Mouse (Mus musculus) large intestine, adult 2 months (tissue): ENCODE measurements around the gene Prrxl1. TPM values are rescaled to one million over a fixed set of nuclear protein-coding genes. Genes with fewer than 3 reads are reported as not detected.

Experiments
- DNase-seq: peaks from one replicate; pipeline ENCODE4 v3.0.0-alpha.2; 2012; ENCODE audit warnings: low read depth, low spot score
- WGBS: fragments of 180-500 bp; shearing (Covaris S2); methylation state at CpG from one replicate; pipeline ENCODE4 v1.1.7; 2018; 5-methylcytosine and 5-hydroxymethylcytosine counted together
- polyA plus RNA-seq: library from polyadenylated mRNA; depleted of rRNA; stranded (reverse); fragments of >200 nt; gene quantifications from 2 replicates; pipeline ENCODE4 v1.2.3, GENCODE M21; 2012; rRNA removed

Gene Prrxl1
- not detected in 2 replicates for polyA plus RNA-seq

- WGBS, result 2% methylated on average over 53 of the region's 53 CpGs
- DNase-seq, result no peak
Observed at GRCm38 (mm10) chr14:32599290-32600041, at the start of gene Prrxl1. Gene Prrxl1, plus strand, starts transcription at chr14:32599407.

GRCm38 (mm10) chr14:32551854-32552253 lies 47.4 kb upstream of the Prrxl1 start:
- DNase-seq, result no peak

GRCm38 (mm10) chr14:32553198-32553903 lies 45.9 kb upstream of the Prrxl1 start:
- WGBS, result 85% methylated on average over 10 of the region's 10 CpGs
- DNase-seq, result no peak

More at GRCm38 (mm10) chr14:32551854-32552253, 47.4 kb upstream of the Prrxl1 start:
- 89% methylated on average over 5 of the region's 5 CpGs for WGBS

- DNase-seq, result no peak
- 62% methylated on average over 8 of the region's 8 CpGs for WGBS
Observed at GRCm38 (mm10) chr14:32554860-32555526, 44.2 kb upstream of the Prrxl1 start.

- DNase-seq, result no peak
- WGBS, result 88% methylated on average over 3 of the region's 3 CpGs
Observed at GRCm38 (mm10) chr14:32561428-32561827, 37.8 kb upstream of the Prrxl1 start.

- 94% methylated on average over 6 of the region's 6 CpGs for WGBS
- no peak for DNase-seq
Observed at GRCm38 (mm10) chr14:32563661-32564060, 35.5 kb upstream of the Prrxl1 start.

- 72% methylated on average over 8 of the region's 8 CpGs for WGBS
- DNase-seq, result no peak
Observed at GRCm38 (mm10) chr14:32572519-32572918, 26.7 kb upstream of the Prrxl1 start.

GRCm38 (mm10) chr14:32578420-32578819 lies 20.8 kb upstream of the Prrxl1 start:
- over 99% methylated on average over 2 of the region's 2 CpGs for WGBS
- no peak for DNase-seq

GRCm38 (mm10) chr14:32583696-32584095 lies 15.5 kb upstream of the Prrxl1 start:
- WGBS, result 87% methylated on average over 9 of the region's 9 CpGs
- DNase-seq, result no peak

GRCm38 (mm10) chr14:32587013-32587784 lies 12.0 kb upstream of the Prrxl1 start:
- 16% methylated on average over 10 of the region's 10 CpGs for WGBS
- DNase-seq, result peak; percentile 73

GRCm38 (mm10) chr14:32590377-32590776 lies 8.8 kb upstream of the Prrxl1 start:
- DNase-seq, result peak; percentile 70
- 32% methylated on average over 3 of the region's 3 CpGs for WGBS

- 3% methylated on average over 78 of the region's 78 CpGs for WGBS
- DNase-seq, result peak; percentile 8
Observed at GRCm38 (mm10) chr14:32597232-32598231, 1.7 kb upstream of the Prrxl1 start.

GRCm38 (mm10) chr14:32598437-32599219 lies 579 bp upstream of the Prrxl1 start:
- no peak for DNase-seq
- WGBS, result 18% methylated on average over 23 of the region's 23 CpGs

- no peak for DNase-seq
- 9% methylated on average over 16 of the region's 16 CpGs for WGBS
Observed at GRCm38 (mm10) chr14:32600110-32600509, 903 bp downstream of the Prrxl1 start.

- no peak for DNase-seq
- 58% methylated on average over 15 of the region's 15 CpGs for WGBS
Observed at GRCm38 (mm10) chr14:32605508-32605907, 6.3 kb downstream of the Prrxl1 start.

- 57% methylated on average over 8 of the region's 8 CpGs for WGBS
- DNase-seq, result no peak
Observed at GRCm38 (mm10) chr14:32606316-32606715, 7.1 kb downstream of the Prrxl1 start.

GRCm38 (mm10) chr14:32609392-32609791 lies 10.2 kb downstream of the Prrxl1 start:
- no peak for DNase-seq
- 16% methylated on average over 3 of the region's 3 CpGs for WGBS

GRCm38 (mm10) chr14:32617253-32617652 lies 18.0 kb downstream of the Prrxl1 start:
- no peak for DNase-seq
- 82% methylated on average over 5 of the region's 5 CpGs for WGBS
